Mouse (Mus musculus): ENCODE measurements around the gene Mapkapk5. TPM values are rescaled to one million over a fixed set of nuclear protein-coding genes. Genes with fewer than 3 reads are reported as not detected.

The Mapkapk5 gene
- polyA plus RNA-seq, 1 experiment from 2014 or later = 67.5 TPM

DNA sequence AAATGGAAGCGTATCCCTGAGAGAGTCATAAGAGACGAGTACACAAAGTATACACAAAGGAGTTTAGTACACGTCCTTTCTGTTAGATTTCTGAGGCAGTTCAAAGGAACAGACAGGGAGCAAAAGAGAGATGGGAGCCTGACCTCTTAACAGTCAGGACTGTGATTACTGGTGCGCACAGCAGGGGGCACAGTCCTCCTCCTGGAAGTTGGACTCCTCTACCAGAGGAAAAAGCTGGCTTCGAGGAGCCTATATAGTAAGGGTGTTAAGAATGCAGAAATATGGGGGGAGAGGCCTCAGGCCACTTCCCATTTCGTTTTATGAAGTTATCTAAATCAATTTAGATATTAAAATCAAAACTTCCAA, 808 bp upstream of the Mapkapk5 start:
- H3K27me3 ChIP-seq (replicated peaks) = no peaks in the 10 kb centered on the region
- peak overlapping the region; percentile 63 for H3K4me2 ChIP-seq
- peak overlapping the region; percentile 98 for H3K27ac ChIP-seq
- WGBS = 40% methylated on average over 6 of the region's 6 CpGs
- H3K4me3 ChIP-seq = peak overlapping the region; percentile 75
- no peaks in the 10 kb centered on the region for H3K36me3 ChIP-seq (replicated peaks)
- H3K4me1 ChIP-seq = peaks cover 38% of the 10 kb centered on the region
- peak overlapping the region; percentile 92 for H3K9ac ChIP-seq
- H3K9me3 ChIP-seq = no peaks in the 10 kb centered on the region
- peak; percentile 15; the same call in 1 of the 2 replicates for ATAC-seq (replicated peaks)

DNA sequence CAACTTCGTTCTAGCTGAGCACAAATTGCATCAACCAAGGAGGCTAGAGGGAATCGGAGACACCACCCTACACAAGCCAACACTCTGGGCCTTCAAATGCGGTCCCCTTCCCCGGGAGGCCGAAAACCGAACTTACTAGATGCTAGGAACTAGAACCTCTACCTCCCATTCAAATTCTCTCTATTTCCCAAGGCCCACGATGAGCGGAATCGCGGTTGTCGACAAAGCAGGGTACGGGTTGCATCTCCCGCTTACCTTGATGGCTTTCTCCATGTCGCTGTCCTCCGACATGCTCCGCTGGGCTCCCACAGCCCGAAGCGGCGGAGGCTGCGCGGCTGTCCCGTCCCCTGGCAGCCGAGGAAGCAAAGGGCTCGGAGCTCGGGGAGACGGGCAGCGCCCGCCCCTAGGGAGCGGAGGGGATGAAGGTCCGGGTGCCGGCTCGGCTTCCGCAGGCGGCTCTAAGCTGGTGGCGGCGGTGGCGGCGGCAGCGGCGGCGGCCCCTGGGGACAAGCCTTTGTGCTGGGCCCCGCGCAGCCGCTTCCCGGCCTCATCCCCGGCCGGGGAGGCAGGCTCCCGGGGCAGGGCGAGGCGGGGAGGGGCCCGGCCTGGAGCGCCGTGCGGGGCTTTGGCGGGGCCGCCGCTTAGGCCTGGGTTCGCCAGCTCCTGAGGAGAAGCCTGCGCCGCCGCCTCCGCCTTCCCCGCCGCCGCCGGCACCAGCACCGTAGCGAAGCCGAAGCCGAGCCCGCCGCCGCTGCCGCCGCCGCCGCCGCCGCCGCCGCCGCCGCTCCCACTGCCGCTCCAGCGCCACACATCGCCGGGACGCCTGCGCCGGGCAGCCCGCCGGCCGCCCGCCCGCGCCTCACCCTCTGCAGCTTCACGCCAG, 554 bp downstream of the Mapkapk5 start, which contains the start of the genes Adam1a and Gm42878:
Gene Adam1a, minus strand, starts transcription at position 573 of the 883 bp plus-strand sequence.
Gene Gm42878, minus strand, starts transcription at position 573 of the 883 bp plus-strand sequence.
- Histone ChIP-seq H3K4me1 (peaks cover 38% of the 10 kb centered on the region), H3K9ac (peak within 1 kb of the TSS; percentile 92), H3K4me3 (peak within 1 kb of the TSS; percentile 75), H3K36me3 (replicated peaks) (no peaks in the 10 kb centered on the region), H3K4me2 (peak within 1 kb of the TSS; percentile 63), H3K27ac (peak within 1 kb of the TSS; percentile 98), H3K27me3 (replicated peaks) (no peaks in the 10 kb centered on the region), H3K9me3 (no peaks in the 10 kb centered on the region)
- WGBS = under 1% methylated on average over 79 of the region's 97 CpGs
- ATAC-seq (replicated peaks) = peak; percentile 69

DNA sequence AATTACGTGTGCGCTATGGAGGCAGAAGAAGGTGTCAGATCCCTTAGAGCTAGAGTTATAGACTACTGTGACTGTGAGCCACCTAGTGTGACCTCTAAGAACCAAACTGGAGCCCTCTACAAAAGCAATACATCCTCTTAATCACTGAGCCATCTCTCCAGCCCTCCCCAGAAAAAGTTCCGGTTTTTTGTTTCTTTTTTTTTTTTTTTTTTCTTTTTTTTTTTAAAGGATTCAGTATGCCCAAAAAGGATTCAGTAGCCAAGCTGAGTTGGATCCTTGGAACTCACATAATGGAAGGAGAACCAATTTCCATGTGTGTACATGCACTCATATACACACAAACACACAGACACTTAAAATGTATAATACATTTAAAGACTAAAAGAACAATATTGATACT, 2.3 kb downstream of the Mapkapk5 start:
- ATAC-seq (replicated peaks) = no peak
- Histone ChIP-seq H3K9me3 (no peaks in the 10 kb centered on the region), H3K4me3 (no peak overlapping the region), H3K4me1 (peaks cover 38% of the 10 kb centered on the region), H3K9ac (no peak overlapping the region), H3K27me3 (replicated peaks) (no peaks in the 10 kb centered on the region), H3K4me2 (no peak overlapping the region), H3K27ac (no peak overlapping the region), H3K36me3 (replicated peaks) (no peaks in the 10 kb centered on the region)
- WGBS = 79% methylated on average over 3 of the region's 3 CpGs

DNA sequence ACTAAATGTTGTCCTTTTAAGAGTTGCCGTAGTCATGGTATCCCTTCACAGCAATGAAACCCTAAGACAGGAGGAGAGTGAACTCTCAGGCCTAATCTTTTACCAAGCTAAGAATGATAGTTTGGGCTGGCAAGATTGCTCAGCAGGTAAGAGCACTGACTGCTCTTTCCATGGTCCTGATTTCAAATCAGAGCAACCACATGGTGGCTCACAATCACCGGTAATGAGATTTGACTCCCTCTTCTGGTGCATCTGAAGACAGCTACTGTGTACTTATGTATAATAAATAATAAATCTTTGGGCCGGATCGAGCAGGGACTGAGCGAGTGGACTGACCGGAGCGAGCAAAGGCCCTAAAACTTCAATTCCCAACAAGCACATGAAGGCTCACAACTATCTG, 4.5 kb downstream of the Mapkapk5 start:
- Histone ChIP-seq H3K4me2 (no peak overlapping the region), H3K9ac (no peak overlapping the region), H3K4me1 (peaks cover 29% of the 10 kb centered on the region), H3K27ac (no peak overlapping the region), H3K27me3 (replicated peaks) (no peaks in the 10 kb centered on the region), H3K9me3 (no peaks in the 10 kb centered on the region), H3K36me3 (replicated peaks) (peaks cover under 1% of the 10 kb centered on the region; the same call in 1 of the 2 replicates), H3K4me3 (no peak overlapping the region)
- ATAC-seq (replicated peaks) = no peak
- 87% methylated on average over 7 of the region's 7 CpGs for WGBS

DNA sequence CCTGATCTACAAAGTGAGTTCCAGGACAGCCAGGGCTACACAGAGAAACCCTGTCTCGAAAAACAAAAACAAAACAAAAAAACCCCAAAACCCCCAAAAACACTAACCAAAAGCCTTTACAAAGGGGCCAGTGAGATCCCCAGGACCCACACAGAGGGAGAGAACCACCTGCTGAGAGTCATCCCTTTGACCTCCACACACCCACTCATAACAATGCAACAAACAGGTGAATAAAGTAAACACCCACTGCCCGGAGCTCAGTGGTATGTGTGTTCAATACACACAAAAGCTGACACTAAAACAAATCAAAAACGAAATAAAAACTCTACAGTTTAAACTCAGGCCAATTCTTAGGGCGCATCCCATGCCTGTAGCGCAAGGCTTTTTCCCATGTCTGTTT, 5.6 kb downstream of the Mapkapk5 start:
- H3K36me3 ChIP-seq (replicated peaks) = peaks cover 12% of the 10 kb centered on the region; the same call in 1 of the 2 replicates
- no peak overlapping the region for H3K4me3 ChIP-seq
- H3K27me3 ChIP-seq (replicated peaks) = no peaks in the 10 kb centered on the region
- no peak overlapping the region for H3K27ac ChIP-seq
- H3K4me2 ChIP-seq = no peak overlapping the region
- ATAC-seq (replicated peaks) = no peak
- H3K9ac ChIP-seq = no peak overlapping the region
- H3K9me3 ChIP-seq = no peaks in the 10 kb centered on the region
- peaks cover 28% of the 10 kb centered on the region for H3K4me1 ChIP-seq
- WGBS = 90% methylated on average over 5 of the region's 5 CpGs

DNA sequence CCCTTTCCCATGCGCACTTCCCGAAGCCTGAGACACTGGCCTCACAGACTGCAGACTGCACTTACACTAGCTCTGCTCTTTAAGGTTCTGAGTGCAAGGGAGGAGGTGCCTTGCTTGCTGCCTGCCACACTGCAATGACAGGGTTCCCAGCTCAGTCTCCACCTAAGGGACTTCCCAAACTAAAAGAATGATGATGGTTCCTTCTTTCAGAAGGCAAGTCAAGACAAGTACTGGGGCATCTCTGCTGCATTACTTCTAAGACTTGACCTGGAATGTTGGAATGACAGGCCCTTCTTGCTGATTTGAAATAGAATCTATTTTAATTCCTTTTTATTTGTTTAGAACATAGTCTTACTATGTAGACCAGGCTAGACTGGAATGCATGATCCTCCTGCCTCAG, 8.1 kb downstream of the Mapkapk5 start:
- Histone ChIP-seq H3K9me3 (no peaks in the 10 kb centered on the region), H3K9ac (no peak overlapping the region), H3K4me2 (no peak overlapping the region), H3K36me3 (replicated peaks) (peaks cover 31% of the 10 kb centered on the region), H3K27ac (no peak overlapping the region), H3K27me3 (replicated peaks) (no peaks in the 10 kb centered on the region), H3K4me1 (peaks cover 6% of the 10 kb centered on the region), H3K4me3 (no peak overlapping the region)
- no peak for ATAC-seq (replicated peaks)
- 79% methylated on average over 2 of the region's 2 CpGs for WGBS

DNA sequence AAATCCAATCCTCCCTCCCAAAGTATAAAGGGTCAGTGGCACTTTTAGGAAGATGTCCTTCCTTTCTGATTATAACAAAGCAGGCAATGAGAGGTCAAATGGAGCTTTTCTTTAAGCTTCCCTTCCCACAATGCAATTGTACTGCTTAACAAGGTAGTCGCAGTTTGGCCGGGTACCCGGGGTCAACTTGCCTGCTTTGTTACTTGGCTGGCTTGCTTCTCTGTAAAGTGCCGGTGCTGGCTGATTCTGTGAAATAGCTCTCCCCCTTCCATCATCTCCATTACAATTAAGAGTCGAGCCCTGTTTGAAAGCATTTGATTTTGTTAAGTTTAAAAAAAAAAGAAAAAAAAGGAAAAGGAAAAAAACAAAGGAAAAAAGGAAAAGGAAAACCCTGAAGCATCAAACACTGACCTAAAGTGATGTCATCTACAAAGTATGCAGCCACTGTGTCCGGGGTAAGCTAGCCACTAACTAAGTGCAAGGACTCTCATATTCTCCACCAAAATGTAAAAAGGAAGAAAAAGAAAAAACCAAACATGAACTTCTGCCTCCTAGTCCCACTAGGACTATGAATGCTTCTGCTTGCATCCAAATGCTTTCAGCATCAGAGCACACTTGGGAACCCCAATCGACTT, 8.7 kb downstream of the Mapkapk5 start:
- Histone ChIP-seq H3K36me3 (replicated peaks) (peaks cover 37% of the 10 kb centered on the region), H3K9me3 (no peaks in the 10 kb centered on the region), H3K27ac (no peak overlapping the region), H3K4me2 (no peak overlapping the region), H3K27me3 (replicated peaks) (no peaks in the 10 kb centered on the region), H3K4me3 (no peak overlapping the region), H3K4me1 (peaks cover under 1% of the 10 kb centered on the region), H3K9ac (no peak overlapping the region)
- 60% methylated on average over 7 of the region's 7 CpGs for WGBS
- ATAC-seq (replicated peaks) = no peak

DNA sequence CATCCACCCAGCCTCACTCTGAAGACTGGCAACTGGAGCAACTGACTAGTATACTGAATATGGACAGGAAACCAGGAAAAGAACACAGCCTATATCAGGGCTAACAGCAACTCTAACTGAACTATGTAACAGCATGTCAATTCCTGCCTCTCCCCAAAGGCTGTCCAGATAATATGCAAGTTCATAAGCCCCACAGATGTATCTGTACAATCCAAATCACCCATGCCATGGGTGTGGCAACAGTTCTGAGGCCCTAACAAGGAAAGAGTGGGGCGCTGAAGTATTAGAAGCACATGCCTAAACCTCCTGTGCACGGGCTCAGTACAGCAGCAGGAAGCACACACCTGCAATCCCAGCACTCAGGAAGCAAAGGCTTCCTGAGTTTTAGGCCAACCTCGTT, 10.6 kb downstream of the Mapkapk5 start:
- ATAC-seq (replicated peaks) = no peak
- Histone ChIP-seq H3K9me3 (no peaks in the 10 kb centered on the region), H3K27ac (no peak overlapping the region), H3K4me1 (no peaks in the 10 kb centered on the region; the same call in 1 of the 2 replicates), H3K36me3 (replicated peaks) (peaks cover 48% of the 10 kb centered on the region), H3K4me2 (no peak overlapping the region), H3K27me3 (replicated peaks) (no peaks in the 10 kb centered on the region), H3K9ac (no peak overlapping the region), H3K4me3 (no peak overlapping the region)
- 93% methylated on average over 3 of the region's 3 CpGs for WGBS

DNA sequence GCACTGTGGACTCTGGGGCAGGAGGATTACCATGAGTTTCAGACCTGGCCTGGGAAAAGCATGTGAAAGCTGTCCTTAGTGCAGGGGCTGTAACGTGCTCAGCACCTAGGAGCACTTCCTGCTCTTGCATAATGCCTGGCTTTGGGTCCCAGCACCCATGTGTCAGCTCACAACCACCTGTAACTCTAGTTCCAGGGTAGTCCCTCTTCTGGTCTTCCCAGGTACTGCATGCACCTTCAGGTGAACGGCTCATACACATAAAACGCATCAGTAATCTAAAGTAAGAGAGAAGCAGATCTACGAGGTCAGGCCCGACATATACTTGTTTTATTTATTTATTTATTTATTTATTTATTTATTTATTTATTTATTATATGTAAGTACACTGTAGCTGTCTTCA, 11.2 kb downstream of the Mapkapk5 start:
- H3K27me3 ChIP-seq (replicated peaks) = no peaks in the 10 kb centered on the region
- peaks cover 48% of the 10 kb centered on the region for H3K36me3 ChIP-seq (replicated peaks)

DNA sequence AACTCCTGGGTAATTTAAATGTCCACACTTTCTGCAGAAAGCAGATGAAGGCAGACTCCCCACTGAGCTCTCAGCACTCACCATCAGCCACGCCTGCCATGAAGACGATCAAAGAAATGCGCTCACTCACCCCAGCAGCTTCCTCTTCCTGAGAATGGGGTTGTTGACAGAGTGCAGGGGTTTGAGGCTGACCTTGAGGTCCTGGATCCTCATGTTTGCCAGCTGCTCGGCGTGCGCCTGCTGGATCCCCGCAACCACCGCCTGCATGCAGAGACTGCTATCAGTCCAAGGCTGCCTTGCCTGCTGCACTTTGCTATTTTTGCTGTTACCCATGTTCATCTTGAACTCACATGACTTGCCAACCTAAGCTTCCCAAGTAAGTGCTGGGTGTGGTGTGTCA, 18.7 kb downstream of the Mapkapk5 start:
- WGBS = 89% methylated on average over 8 of the region's 8 CpGs
- Histone ChIP-seq H3K4me3 (no peak overlapping the region), H3K27me3 (replicated peaks) (no peaks in the 10 kb centered on the region), H3K4me1 (no peaks in the 10 kb centered on the region), H3K4me2 (no peak overlapping the region), H3K9ac (no peak overlapping the region), H3K9me3 (no peaks in the 10 kb centered on the region), H3K27ac (no peak overlapping the region), H3K36me3 (replicated peaks) (peaks cover 46% of the 10 kb centered on the region)
- ATAC-seq (replicated peaks) = no peak

More for the DNA sequence above, 11.2 kb downstream of the Mapkapk5 start:
- WGBS = 94% methylated on average over 5 of the region's 5 CpGs
- H3K9me3 ChIP-seq = no peaks in the 10 kb centered on the region
- no peaks in the 10 kb centered on the region; the same call in 1 of the 2 replicates for H3K4me1 ChIP-seq
- no peak overlapping the region for H3K9ac ChIP-seq
- no peak overlapping the region for H3K27ac ChIP-seq
- ATAC-seq (replicated peaks) = no peak
- no peak overlapping the region for H3K4me3 ChIP-seq
- H3K4me2 ChIP-seq = no peak overlapping the region

DNA sequence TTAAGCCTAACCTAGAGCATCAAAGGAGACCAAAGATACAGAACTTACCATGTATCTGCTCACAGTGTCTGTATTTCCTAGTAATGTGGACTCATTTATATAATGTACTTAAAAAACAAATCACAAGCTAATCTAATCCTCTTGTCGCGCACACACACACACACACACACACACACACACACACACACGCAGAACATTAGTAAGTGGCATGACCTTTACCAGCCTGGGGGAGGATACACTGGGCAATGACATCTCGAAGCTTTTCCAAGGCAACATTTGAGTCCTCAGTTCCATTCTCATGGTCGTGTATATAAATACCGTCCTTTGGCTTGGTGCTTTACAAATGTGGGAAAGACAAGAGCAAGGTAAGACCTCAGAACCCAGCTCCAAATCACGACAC, 19.2 kb downstream of the Mapkapk5 start:
- ATAC-seq (replicated peaks) = no peak
- Histone ChIP-seq H3K9ac (no peak overlapping the region), H3K4me3 (no peak overlapping the region), H3K4me1 (no peaks in the 10 kb centered on the region), H3K27me3 (replicated peaks) (no peaks in the 10 kb centered on the region), H3K4me2 (no peak overlapping the region), H3K27ac (no peak overlapping the region), H3K9me3 (no peaks in the 10 kb centered on the region), H3K36me3 (replicated peaks) (peaks cover 43% of the 10 kb centered on the region)
- WGBS = 91% methylated on average over 7 of the region's 7 CpGs

DNA sequence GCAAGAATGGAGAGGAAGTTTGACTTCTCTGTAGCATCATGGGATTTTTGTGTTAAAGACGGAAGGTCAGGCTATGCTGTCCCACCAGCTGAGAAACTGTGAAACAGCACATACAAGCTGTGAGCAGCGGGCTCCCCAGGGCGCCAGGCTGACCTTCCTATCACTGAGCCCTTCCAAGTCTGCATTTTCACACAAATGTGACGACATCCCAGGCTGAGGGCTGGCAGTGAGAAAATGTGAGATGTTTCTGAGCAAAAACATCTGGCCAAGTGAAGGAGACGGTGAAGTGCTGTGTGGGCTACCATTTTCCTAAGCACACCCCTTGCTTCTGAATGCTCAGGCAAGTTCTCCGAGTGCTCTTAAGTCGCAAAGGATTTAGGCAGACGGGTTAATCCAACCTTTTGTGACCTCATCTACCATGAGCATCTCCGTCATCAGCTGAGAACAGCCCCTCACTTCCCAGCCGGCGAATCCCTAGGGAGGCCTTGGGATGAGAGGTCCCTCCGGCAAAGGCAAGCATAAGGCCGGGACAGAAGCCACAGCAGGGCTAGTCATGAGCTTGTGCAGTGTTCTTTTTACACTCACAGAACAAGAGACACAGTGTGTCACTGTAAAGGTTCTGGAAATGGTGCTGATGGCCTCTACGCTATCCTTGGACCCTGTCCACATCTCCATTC, 19.8 kb downstream of the Mapkapk5 start:
- Histone ChIP-seq H3K4me2 (no peak overlapping the region), H3K4me1 (no peaks in the 10 kb centered on the region), H3K9ac (no peak overlapping the region), H3K9me3 (no peaks in the 10 kb centered on the region), H3K4me3 (no peak overlapping the region), H3K27me3 (replicated peaks) (no peaks in the 10 kb centered on the region), H3K36me3 (replicated peaks) (peaks cover 43% of the 10 kb centered on the region), H3K27ac (no peak overlapping the region)
- 85% methylated on average over 14 of the region's 14 CpGs for WGBS
- ATAC-seq (replicated peaks) = no peak
